Mouse (Mus musculus) brain, embryonic 14.5 days (tissue): ENCODE measurements around the gene D2hgdh.
"Not testable (repeated sequence)": the region's sequence is repeated elsewhere in the genome, so short reads cannot be mapped to it uniquely, and the experiment has no call there.

Experiments
- CTCF ChIP-seq: fragments of 200-500 bp; IDR thresholded peaks from 2 replicates; pipeline ENCODE4 v1.5.1; 2012; ENCODE audit warnings: inconsistent platforms, mild to moderate bottlenecking, moderate library complexity, borderline replicate concordance; ENCODE audit not compliant: insufficient read depth, insufficient read length; ENCODE audit errors: extremely low read depth
- POLR2A ChIP-seq: fragments of 200-500 bp; IDR thresholded peaks from 2 replicates; pipeline ENCODE4 v1.6.1; 2012; ENCODE audit warnings: mild to moderate bottlenecking, inconsistent platforms, borderline replicate concordance; ENCODE audit not compliant: poor library complexity, insufficient read depth, insufficient read length, severe bottlenecking; ENCODE audit errors: extremely low read depth

DNA sequence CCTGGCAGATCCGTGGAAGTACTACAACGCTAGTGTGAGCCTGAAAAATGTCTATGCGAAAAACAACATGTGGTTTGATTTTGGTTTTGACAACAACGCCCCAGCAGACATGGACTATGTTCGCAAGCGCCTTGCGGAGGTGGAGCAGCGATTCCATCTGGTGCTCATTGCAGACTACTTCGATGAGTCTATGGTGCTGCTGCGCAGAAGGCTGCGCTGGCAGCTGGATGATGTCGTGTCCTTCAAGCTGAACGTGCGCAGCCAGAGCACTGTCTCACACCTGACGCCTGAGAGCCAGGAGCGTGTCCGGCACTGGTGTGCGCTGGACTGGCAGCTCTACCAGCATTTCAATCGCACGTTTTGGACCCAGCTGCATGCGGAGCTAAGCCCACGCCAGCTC lies 49.7 kb downstream of the D2hgdh start:
- not testable (repeated sequence) for TF ChIP-seq POLR2A, CTCF
